Mouse (Mus musculus) liver (tissue): Measurements from ENCODE around the gene Otx1.

Experiments used
- DNase-seq: peaks from one replicate; pipeline ENCODE4 v3.0.0-alpha.2; 2020; ENCODE audit warnings: mixed read lengths

The Otx1 gene

GRCm38 (mm10) chr11:21999396-22000315 lies 3.0 kb downstream of the Otx1 start:
- DNase-seq, result no peak

GRCm38 (mm10) chr11:21998141-21999047 lies 4.3 kb downstream of the Otx1 start:
- DNase-seq, result no peak

- DNase-seq, result no peak
Observed at GRCm38 (mm10) chr11:21997561-21998140, 5.0 kb downstream of the Otx1 start.

GRCm38 (mm10) chr11:21996661-21997560 lies 5.8 kb downstream of the Otx1 start:
- no peak for DNase-seq

GRCm38 (mm10) chr11:21996325-21996647 lies 6.4 kb downstream of the Otx1 start:
- no peak for DNase-seq

- DNase-seq, result no peak
Observed at GRCm38 (mm10) chr11:21995534-21996324, 7.0 kb downstream of the Otx1 start.

- no peak for DNase-seq
Observed at GRCm38 (mm10) chr11:21994377-21995370, 8.0 kb downstream of the Otx1 start.

- DNase-seq, result no peak
Observed at GRCm38 (mm10) chr11:21993597-21994376, 8.9 kb downstream of the Otx1 start.

GRCm38 (mm10) chr11:21992761-21993596 lies 9.7 kb downstream of the Otx1 start:
- no peak for DNase-seq

GRCm38 (mm10) chr11:21988398-21988946 lies 14.2 kb downstream of the Otx1 start:
- no peak for DNase-seq

GRCm38 (mm10) chr11:21985118-21985517 lies 17.6 kb downstream of the Otx1 start:
- no peak for DNase-seq

GRCm38 (mm10) chr11:21974005-21974531 lies 28.6 kb downstream of the Otx1 start:
- DNase-seq, result no peak

- no peak for DNase-seq
Observed at GRCm38 (mm10) chr11:21973597-21973996, 29.1 kb downstream of the Otx1 start.

- no peak for DNase-seq
Observed at GRCm38 (mm10) chr11:21968922-21969321, 33.8 kb downstream of the Otx1 start.

GRCm38 (mm10) chr11:21955167-21955566 lies 47.5 kb downstream of the Otx1 start:
- DNase-seq, result no peak

- DNase-seq, result no peak
Observed at GRCm38 (mm10) chr11:21951657-21952237, 51.0 kb downstream of the Otx1 start.

GRCm38 (mm10) chr11:21950094-21950493 lies 52.6 kb downstream of the Otx1 start:
- DNase-seq, result no peak
